Mouse (Mus musculus) embryonic fibroblast, embryonic 13.5 days (primary cell): ENCODE results near the gene Sema4a.

Experiments
- CTCF ChIP-seq: IDR thresholded peaks from 2 replicates; pipeline ENCODE4 v1.5.1; 2011; ENCODE audit warnings: mild to moderate bottlenecking, control low read depth, low read length, moderate library complexity, borderline replicate concordance; ENCODE audit not compliant: insufficient read depth
- POLR2A ChIP-seq: IDR thresholded peaks from 2 replicates; pipeline ENCODE4 v1.6.1; 2011; ENCODE audit warnings: low read depth, mild to moderate bottlenecking, control low read depth, low read length, moderate library complexity

- TF ChIP-seq CTCF (no peak), POLR2A (no peak)
Measured at GRCm38 (mm10) chr3:88420771-88421170, 40.2 kb downstream of the Sema4a start.
